Mouse (Mus musculus) lung, embryonic 16.5 days (tissue): ENCODE measurements around the gene Cass4. TPM values are rescaled to one million over a fixed set of nuclear protein-coding genes. Genes with fewer than 3 reads are reported as not detected.

Experiments
- ATAC-seq: fragments of 200-750 bp; cut with Nextera tagmentation; 2 replicates; pipeline ENCODE4 v1.8.0; 2017; ENCODE audit warnings: low read depth, mild to moderate bottlenecking, moderate library complexity
- H3K27ac ChIP-seq: fragments of 300-500 bp; sonication (generic); 2 replicates; pipeline ENCODE4 v1.5.1; 2014; ENCODE audit warnings: mild to moderate bottlenecking, control low read depth, low read length
- H3K27me3 ChIP-seq: fragments of 300-500 bp; sonication (generic); 2 replicates; pipeline ENCODE4 v1.6.1; 2014; ENCODE audit warnings: low read depth, low read length, mixed read lengths; ENCODE audit not compliant: control insufficient read depth, insufficient read depth
- H3K36me3 ChIP-seq: fragments of 300-500 bp; sonication (generic); 2 replicates; pipeline ENCODE4 v1.6.1; 2014; ENCODE audit warnings: low read length; ENCODE audit not compliant: control insufficient read depth, insufficient read depth
- H3K4me1 ChIP-seq: fragments of 300-500 bp; sonication (generic); replicated peaks from 2 replicates; pipeline ENCODE4 v1.6.1; 2014; ENCODE audit warnings: low read length, mixed read lengths; ENCODE audit not compliant: control insufficient read depth, insufficient read depth
- H3K4me2 ChIP-seq: fragments of 300-500 bp; sonication (generic); 2 replicates; pipeline ENCODE4 v1.6.1; 2014; ENCODE audit warnings: low read depth, low read length, control low read depth
- H3K4me3 ChIP-seq: fragments of 300-500 bp; sonication (generic); 2 replicates; pipeline ENCODE4 v1.5.1; 2014; ENCODE audit warnings: mild to moderate bottlenecking, low read length, control low read depth
- H3K9ac ChIP-seq: fragments of 300-500 bp; sonication (generic); 2 replicates; pipeline ENCODE4 v1.6.1; 2014; ENCODE audit warnings: low read length, control low read depth
- H3K9me3 ChIP-seq: fragments of 300-500 bp; sonication (generic); 2 replicates; pipeline ENCODE4 v1.6.1; 2016; ENCODE audit warnings: low read length; ENCODE audit not compliant: control insufficient read depth
- WGBS: fragments of 180-500 bp; shearing (Covaris S2); extraction: QIAGEN DNeasy Blood & Tissue Kit; methylation state at CpG from one replicate; pipeline ENCODE4 v1.1.7; 2014; 5-methylcytosine and 5-hydroxymethylcytosine counted together
- polyA plus RNA-seq: library from polyadenylated mRNA; unstranded; fragments of >200 nt; fragmentation: Nextera tagmentation; extraction: Ambion mirVana; gene quantifications from 2 replicates; pipeline ENCODE4 v1.2.1, GENCODE M21; 2015

Gene Cass4
- polyA plus RNA-seq, 1 experiment from 2014 or later: 9.0 TPM

DNA sequence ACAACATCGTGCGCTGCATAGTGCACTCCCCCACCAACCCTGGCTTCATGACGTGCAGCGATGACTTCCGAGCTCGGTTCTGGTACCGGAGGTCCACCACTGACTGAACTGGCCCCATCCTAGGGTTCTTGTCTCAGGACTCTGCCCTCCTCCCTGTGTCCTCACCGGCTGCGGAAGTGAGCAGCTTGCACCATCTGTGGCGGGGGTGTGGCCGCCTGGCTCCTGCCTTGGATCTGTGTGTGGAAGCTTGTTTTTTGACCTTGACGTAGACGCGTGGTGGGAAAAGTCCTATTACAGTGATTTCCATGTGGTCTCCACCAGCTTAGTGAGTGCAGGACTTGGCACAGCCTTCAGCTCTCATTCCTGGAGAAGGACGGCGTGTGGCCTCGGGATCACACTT is 13.1 kb upstream of the Cass4 start:
- H3K27ac ChIP-seq: no peak overlapping the region
- H3K27me3 ChIP-seq: no peaks in the 10 kb centered on the region
- H3K9ac ChIP-seq: no peak overlapping the region
- no peak overlapping the region for H3K4me3 ChIP-seq
- no peak overlapping the region for H3K4me2 ChIP-seq
- H3K9me3 ChIP-seq: no peaks in the 10 kb centered on the region
- 87% methylated on average over 17 of the region's 17 CpGs for WGBS
- no peak for ATAC-seq
- H3K36me3 ChIP-seq: peaks cover 61% of the 10 kb centered on the region
- H3K4me1 ChIP-seq: no peaks in the 10 kb centered on the region

DNA sequence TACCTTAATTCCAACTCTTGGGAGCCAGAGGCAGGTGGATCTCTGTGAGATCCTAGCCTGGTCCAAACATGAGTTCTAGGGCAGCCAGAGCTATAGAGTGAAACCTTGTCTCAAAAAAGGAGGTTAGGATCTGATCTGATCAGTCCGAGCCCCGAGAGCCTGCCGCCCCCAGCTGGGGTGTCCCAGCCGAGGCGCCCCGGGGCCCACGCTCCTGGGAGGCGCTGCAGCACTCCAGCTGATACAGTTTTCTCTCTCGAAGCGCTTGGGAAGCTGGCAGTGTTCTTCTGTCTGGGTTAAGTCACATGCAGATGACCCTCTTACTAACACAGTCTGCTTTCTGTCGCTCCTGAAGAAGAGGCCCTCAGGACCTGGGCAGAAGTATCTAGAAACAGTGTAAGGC is 12.3 kb upstream of the Cass4 start:
- Histone ChIP-seq H3K4me1 (no peaks in the 10 kb centered on the region), H3K36me3 (peaks cover 52% of the 10 kb centered on the region), H3K4me2 (no peak overlapping the region), H3K27ac (no peak overlapping the region), H3K9ac (no peak overlapping the region), H3K4me3 (no peak overlapping the region), H3K9me3 (no peaks in the 10 kb centered on the region), H3K27me3 (no peaks in the 10 kb centered on the region)
- 92% methylated on average over 11 of the region's 11 CpGs for WGBS
- ATAC-seq: no peak

DNA sequence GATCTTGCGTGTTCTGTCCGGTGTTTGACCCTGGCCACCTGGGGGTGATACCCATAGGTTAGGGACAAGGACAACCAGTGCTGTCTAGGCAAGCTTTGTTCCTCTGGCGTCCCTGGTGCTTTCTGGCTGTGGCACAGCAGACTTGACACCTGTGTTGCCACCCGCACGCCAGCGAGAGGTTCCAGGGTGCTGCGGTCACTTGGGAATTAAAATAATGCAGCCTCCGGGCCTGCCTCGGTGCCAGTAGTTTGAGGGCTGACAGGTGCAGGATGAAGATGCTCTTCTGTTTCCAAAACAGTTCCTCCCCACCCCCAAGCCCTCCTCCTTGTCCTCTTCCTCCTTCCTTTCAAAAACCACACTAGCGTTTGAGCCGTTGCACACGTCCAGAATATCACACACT is 11.7 kb upstream of the Cass4 start:
- Histone ChIP-seq H3K4me3 (no peak overlapping the region), H3K36me3 (peaks cover 52% of the 10 kb centered on the region), H3K9ac (no peak overlapping the region), H3K4me2 (no peak overlapping the region), H3K27ac (no peak overlapping the region), H3K9me3 (no peaks in the 10 kb centered on the region), H3K4me1 (no peaks in the 10 kb centered on the region), H3K27me3 (no peaks in the 10 kb centered on the region)
- ATAC-seq: no peak
- 79% methylated on average over 12 of the region's 12 CpGs for WGBS

DNA sequence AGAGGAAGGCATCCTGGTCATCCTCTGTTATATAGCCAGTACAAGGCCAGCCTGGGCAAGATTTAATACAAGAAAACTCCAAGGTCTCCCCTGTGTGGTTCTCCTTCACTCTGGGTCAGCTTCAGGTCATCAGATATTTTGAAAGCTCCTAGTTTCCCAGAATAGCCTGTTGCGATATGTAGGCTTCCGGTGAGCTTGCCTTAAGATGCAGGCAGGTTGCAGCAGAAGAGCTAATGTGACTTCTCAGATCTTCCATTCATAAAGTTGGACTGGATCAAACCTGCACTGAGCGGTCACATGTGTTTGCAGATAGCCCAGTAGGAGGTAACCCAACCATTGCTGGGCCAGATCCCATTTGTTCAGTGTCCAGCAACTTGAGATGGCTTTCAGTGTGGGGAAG is 8.9 kb upstream of the Cass4 start:
- Histone ChIP-seq H3K4me3 (no peak overlapping the region), H3K4me1 (no peaks in the 10 kb centered on the region), H3K9me3 (no peaks in the 10 kb centered on the region), H3K27ac (no peak overlapping the region), H3K9ac (no peak overlapping the region), H3K27me3 (no peaks in the 10 kb centered on the region), H3K4me2 (no peak overlapping the region), H3K36me3 (peaks cover 29% of the 10 kb centered on the region)
- WGBS: 88% methylated on average over 3 of the region's 3 CpGs
- ATAC-seq: no peak

DNA sequence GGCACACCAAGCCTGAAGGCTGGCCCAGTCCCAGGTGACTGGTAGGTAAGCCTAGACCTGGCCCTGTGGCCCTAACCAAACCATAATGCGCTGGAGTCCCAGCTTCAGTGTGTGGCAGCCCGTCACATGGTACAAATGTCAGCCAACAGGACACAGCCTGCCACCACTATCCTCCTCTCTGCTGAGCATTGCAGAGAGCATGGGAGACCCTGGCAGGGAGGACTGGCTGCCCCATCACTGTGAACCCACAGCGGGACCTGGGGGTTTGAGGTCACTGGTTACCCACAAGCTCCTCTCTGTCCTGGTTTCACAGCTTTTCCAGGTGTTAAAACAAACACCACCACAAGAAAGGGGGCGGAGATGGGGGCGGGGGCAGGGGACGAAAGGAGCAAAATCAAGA is 3.3 kb upstream of the Cass4 start:
- H3K9ac ChIP-seq: no peak overlapping the region
- H3K9me3 ChIP-seq: no peaks in the 10 kb centered on the region
- H3K36me3 ChIP-seq: no peaks in the 10 kb centered on the region
- peaks cover 4% of the 10 kb centered on the region for H3K4me1 ChIP-seq
- H3K27ac ChIP-seq: no peak overlapping the region
- H3K4me3 ChIP-seq: no peak overlapping the region
- no peaks in the 10 kb centered on the region for H3K27me3 ChIP-seq
- no peak overlapping the region for H3K4me2 ChIP-seq
- 18% methylated on average over 6 of the region's 6 CpGs for WGBS
- no peak for ATAC-seq

DNA sequence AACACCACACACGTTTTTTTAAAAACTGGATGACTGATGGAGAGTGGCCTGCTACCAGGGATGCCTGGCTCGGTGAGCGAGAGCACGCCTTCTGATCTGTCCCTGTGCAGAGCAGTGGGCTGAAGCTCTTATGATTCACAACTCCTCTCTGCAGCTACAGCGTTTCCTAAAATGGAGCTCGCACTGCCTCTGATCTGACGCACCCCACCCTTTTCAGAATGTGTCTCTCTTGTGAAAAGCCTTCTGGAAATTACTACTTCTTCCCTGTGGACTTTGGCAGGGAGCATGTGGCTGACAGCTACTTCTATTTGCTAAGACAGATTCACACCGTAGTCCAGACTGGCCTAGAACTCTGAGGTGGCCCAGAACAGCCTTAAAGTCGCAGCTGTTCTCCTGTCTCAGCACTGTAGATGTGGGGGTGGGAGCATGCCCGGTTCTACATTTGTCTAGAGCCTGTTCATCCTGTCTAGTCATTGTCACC is 1.5 kb upstream of the Cass4 start:
- H3K9me3 ChIP-seq: no peaks in the 10 kb centered on the region
- H3K27me3 ChIP-seq: no peaks in the 10 kb centered on the region
- peaks cover 4% of the 10 kb centered on the region for H3K4me1 ChIP-seq
- H3K4me3 ChIP-seq: no peak overlapping the region
- H3K9ac ChIP-seq: no peak overlapping the region
- H3K27ac ChIP-seq: no peak overlapping the region
- WGBS: 55% methylated on average over 10 of the region's 10 CpGs
- no peaks in the 10 kb centered on the region for H3K36me3 ChIP-seq
- no peak overlapping the region for H3K4me2 ChIP-seq
- no peak for ATAC-seq

DNA sequence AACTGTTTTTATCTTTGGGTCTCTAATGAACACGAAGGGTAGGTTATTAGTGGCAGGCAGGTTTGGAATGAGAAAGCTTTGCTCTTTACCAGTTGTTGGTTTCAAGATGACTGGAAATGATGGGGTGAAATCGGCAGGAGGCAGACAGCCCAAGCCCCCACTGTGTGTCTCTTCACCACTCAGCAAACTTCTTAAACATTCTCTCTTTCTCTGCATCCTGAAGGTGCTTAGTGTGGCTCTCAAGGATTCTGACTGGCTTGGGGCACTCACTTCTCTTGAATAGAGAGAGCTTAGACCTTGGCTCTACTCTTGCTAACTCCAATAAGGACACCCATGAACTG is 428 bp downstream of the Cass4 start:
- Histone ChIP-seq H3K27me3 (no peaks in the 10 kb centered on the region), H3K9ac (peak overlapping the region; percentile 25; the same call in 1 of the 2 replicates), H3K27ac (peak overlapping the region; percentile 20; the same call in 1 of the 2 replicates), H3K4me2 (peak overlapping the region; percentile 41), H3K4me1 (peaks cover 4% of the 10 kb centered on the region), H3K36me3 (no peaks in the 10 kb centered on the region), H3K9me3 (no peaks in the 10 kb centered on the region), H3K4me3 (peak overlapping the region; percentile 26)
- no peak for ATAC-seq
- 48% methylated on average over 2 of the region's 2 CpGs for WGBS

DNA sequence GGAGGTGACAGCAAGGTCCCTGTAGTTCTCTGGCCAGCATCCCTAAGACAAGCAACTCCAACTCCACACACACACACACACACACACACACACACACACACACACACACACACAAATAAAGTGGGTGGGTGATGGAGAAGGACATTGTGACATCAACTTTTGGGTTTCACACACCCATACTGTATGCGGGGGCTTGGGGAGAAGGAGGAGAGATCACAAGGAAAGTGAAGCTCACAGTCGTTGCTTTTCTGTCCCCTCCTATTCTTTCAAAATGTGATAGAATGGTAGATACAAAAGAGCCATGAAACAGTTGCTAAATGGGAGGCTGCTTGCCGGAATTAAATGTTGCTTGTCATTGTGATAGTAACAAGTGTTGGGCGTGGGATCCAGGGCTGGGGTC is 1.1 kb downstream of the Cass4 start:
- H3K36me3 ChIP-seq: no peaks in the 10 kb centered on the region
- 57% methylated on average over 4 of the region's 4 CpGs for WGBS
- H3K27me3 ChIP-seq: no peaks in the 10 kb centered on the region
- peak overlapping the region; percentile 37 for H3K27ac ChIP-seq
- no peaks in the 10 kb centered on the region for H3K9me3 ChIP-seq
- ATAC-seq: no peak
- peak overlapping the region; percentile 36 for H3K4me3 ChIP-seq
- H3K4me2 ChIP-seq: peak overlapping the region; percentile 41
- H3K4me1 ChIP-seq: peaks cover 4% of the 10 kb centered on the region
- H3K9ac ChIP-seq: peak overlapping the region; percentile 45; the same call in 1 of the 2 replicates

DNA sequence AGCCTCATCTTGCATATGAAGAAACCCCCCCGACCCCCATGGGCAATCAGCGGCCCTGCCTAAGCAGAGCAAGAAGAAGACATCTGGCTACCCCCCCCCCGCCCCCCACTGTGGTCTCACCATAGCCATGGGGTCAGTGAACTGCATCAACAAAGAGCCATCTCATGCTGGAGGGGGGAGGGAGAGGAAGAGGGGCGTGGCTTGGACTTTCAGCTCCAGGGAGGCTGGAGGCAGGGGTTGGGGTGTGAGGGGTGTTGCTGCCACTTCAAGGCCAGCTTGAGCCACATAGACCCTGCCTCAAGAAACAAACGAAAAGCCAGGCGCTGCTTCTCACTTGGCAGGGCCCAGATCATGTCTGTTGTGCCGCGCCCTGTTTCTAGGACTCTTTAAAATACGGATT is 2.4 kb downstream of the Cass4 start:
- 40% methylated on average over 9 of the region's 9 CpGs for WGBS
- peak; percentile 24; the same call in 1 of the 2 replicates for ATAC-seq
- Histone ChIP-seq H3K9ac (peak overlapping the region; percentile 45), H3K9me3 (no peaks in the 10 kb centered on the region), H3K36me3 (no peaks in the 10 kb centered on the region), H3K4me2 (peak overlapping the region; percentile 41), H3K27me3 (no peaks in the 10 kb centered on the region), H3K4me1 (peaks cover 8% of the 10 kb centered on the region), H3K27ac (peak overlapping the region; percentile 20; the same call in 1 of the 2 replicates), H3K4me3 (peak overlapping the region; percentile 36)

DNA sequence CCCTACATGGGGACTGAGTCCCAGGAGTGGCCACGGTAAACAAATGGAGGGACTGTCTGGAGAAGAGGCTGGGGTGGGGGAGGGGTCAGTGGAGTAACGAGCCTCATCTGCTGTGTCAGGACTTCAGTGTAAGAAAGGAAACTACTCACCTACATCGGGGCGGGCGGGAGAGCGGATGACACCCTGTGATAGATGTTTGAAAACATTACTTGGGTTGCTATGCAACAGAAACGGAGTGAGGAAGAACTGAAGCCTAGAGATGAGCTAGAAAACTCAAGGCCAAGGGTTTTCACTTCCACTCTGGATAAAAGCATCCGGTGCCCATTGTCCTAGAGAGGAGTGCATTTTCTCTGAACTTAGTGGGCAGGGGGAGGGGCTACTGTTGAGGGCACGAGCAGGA is 6.3 kb downstream of the Cass4 start:
- Histone ChIP-seq H3K27ac (no peak overlapping the region), H3K4me1 (peaks cover 4% of the 10 kb centered on the region; the same call in 1 of the 2 replicates), H3K4me2 (no peak overlapping the region), H3K4me3 (no peak overlapping the region), H3K36me3 (no peaks in the 10 kb centered on the region), H3K9ac (no peak overlapping the region), H3K9me3 (no peaks in the 10 kb centered on the region), H3K27me3 (no peaks in the 10 kb centered on the region)
- no peak; the same call in 1 of the 2 replicates for ATAC-seq
- WGBS: 23% methylated on average over 9 of the region's 9 CpGs
